Comparison of ENCODE assay signal across 8 mouse cellular contexts in the genomic region with DNA sequence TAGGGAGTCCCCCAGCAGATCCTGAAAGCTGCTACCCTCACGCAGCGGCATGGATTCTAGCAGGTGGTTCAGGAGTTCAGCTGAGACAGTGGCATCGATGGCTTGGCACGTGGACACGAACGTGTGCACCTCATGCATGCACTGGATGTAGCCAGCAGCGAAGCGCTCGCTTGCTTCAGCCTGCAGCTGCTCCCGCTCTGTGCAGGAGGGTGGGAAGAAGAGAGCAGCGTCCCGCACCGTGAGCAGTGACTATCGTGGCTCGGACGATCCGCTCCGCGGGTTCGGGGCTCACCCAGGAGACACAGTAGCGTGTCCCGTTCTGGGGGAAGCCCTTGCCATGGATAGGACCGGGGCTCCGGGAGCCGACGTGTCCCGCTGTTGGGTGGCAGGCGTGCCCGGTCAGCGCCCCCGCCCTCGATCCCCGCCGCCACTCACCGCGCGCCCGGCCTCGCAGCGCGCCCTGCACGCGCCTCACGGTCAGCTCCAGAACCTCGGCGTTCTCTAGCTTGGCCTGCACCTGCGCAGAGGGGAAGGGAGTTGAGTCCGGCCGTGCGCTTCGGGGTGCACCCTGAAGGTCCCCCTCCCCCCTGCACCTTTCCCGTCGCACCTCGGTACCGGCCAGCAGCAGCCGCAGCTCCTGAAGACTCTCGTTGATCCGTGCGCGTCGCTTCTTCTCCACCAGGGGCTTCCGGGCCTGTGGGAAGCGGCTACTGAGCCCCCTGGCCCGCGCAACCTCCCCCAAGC. TPM values are rescaled to one million over a fixed set of nuclear protein-coding genes. Genes with fewer than 3 reads are reported as not detected.
DNase-seq lines count a peak whose midpoint lies in the region; ATAC-seq and TF ChIP-seq lines count a peak whose summit lies in the region.

No protein-coding gene starts in this region.

- peaks cover 20% of the 10 kb centered on the region for H3K4me1 ChIP-seq in thymus, adult 2 months (replicated peaks; ENCODE audit: control insufficient read depth, insufficient read depth, low read length)
- H3K4me1 ChIP-seq in forebrain, embryonic 13.5 days: peaks cover 50% of the 10 kb centered on the region
- no peaks in the 10 kb centered on the region for H3K4me1 ChIP-seq in kidney, adult 2 months (ENCODE audit: control insufficient read depth, insufficient read depth, low read length)
- peaks cover 26% of the 10 kb centered on the region for H3K4me1 ChIP-seq in stomach, embryonic 16.5 days (ENCODE audit: control insufficient read depth, insufficient read depth, low read length)

- no peaks in the 10 kb centered on the region for H3K36me3 ChIP-seq in thymus, adult 2 months (ENCODE audit: control insufficient read depth, insufficient read depth, low read length)
- H3K36me3 ChIP-seq in forebrain, embryonic 13.5 days (ENCODE audit: poor library complexity, severe bottlenecking): peaks cover 19% of the 10 kb centered on the region
- H3K36me3 ChIP-seq in kidney, adult 2 months (ENCODE audit: control insufficient read depth, insufficient read depth, low read length): no peaks in the 10 kb centered on the region
- H3K36me3 ChIP-seq in stomach, embryonic 16.5 days (ENCODE audit: control insufficient read depth, insufficient read depth, low read length): no peaks in the 10 kb centered on the region

- H3K27me3 ChIP-seq in thymus, adult 2 months (ENCODE audit: control insufficient read depth, insufficient read depth, low read length): no peaks in the 10 kb centered on the region
- H3K27me3 ChIP-seq in forebrain, embryonic 13.5 days: no peaks in the 10 kb centered on the region
- H3K27me3 ChIP-seq in kidney, adult 2 months (replicated peaks; ENCODE audit: control insufficient read depth, insufficient read depth, low read length): no peaks in the 10 kb centered on the region
- H3K27me3 ChIP-seq in stomach, embryonic 16.5 days (ENCODE audit: control insufficient read depth, insufficient read depth, low read length): no peaks in the 10 kb centered on the region; the same call in 1 of the 2 replicates

- no peak for TF ChIP-seq CTCF in thymus, adult 2 months (IDR thresholded peaks at IDR 0.05; ENCODE audit: borderline replicate concordance, control insufficient read depth, extremely low read depth, insufficient read depth, low read length, poor library complexity)
- TF ChIP-seq CTCF in kidney, adult 2 months (conservative IDR thresholded peaks at IDR 0.05; ENCODE audit: insufficient read depth, insufficient read length, low read depth, low read length): no peak

- TF ChIP-seq POLR2A in thymus, adult 2 months (IDR thresholded peaks at IDR 0.05; ENCODE audit: control insufficient read depth, extremely low read depth, insufficient read depth, low read length, poor library complexity): no peak
- TF ChIP-seq POLR2A in kidney, adult 2 months (IDR thresholded peaks at IDR 0.05; ENCODE audit: low read depth, low read length): no peak

- peak overlapping the region; percentile 10; the same call in 1 of the 2 replicates for H3K27ac ChIP-seq in thymus, adult 2 months (ENCODE audit: control insufficient read depth, insufficient read depth, low read length)
- peak overlapping the region; percentile 99 for H3K27ac ChIP-seq in forebrain, embryonic 13.5 days
- H3K27ac ChIP-seq in kidney, adult 2 months (ENCODE audit: insufficient read depth, low read depth, low read length): no peak overlapping the region
- peak overlapping the region; percentile 85 for H3K27ac ChIP-seq in stomach, embryonic 16.5 days (ENCODE audit: low read length)

- 6% methylated on average over 65 of the region's 65 CpGs for WGBS in thymus, adult 2 months
- WGBS in forebrain, embryonic 13.5 days: 2% methylated on average over 59 of the region's 65 CpGs
- WGBS in kidney, adult 2 months: 5% methylated on average over 65 of the region's 65 CpGs
- WGBS in stomach, embryonic 16.5 days: 4% methylated on average over 60 of the region's 65 CpGs

- peak overlapping the region; percentile 92 for H3K4me2 ChIP-seq in forebrain, embryonic 13.5 days
- H3K4me2 ChIP-seq in stomach, embryonic 16.5 days (ENCODE audit: low read depth, low read length): peak overlapping the region; percentile 98

- peak; percentile 48 for DNase-seq in cerebellum, adult 11 months
- DNase-seq in cerebellum, postnatal 36 days: no peak
- DNase-seq in thymus, adult 2 months: no peak
- DNase-seq in thymus, postnatal 14 days: no peak
- peak; percentile 48 for DNase-seq in kidney, adult 2 months
- peak; percentile 49 for DNase-seq in lung, postnatal 10 days

- peak overlapping the region; percentile 67 for H3K4me3 ChIP-seq in thymus, adult 2 months (ENCODE audit: control insufficient read depth, insufficient read depth, low read length)
- H3K4me3 ChIP-seq in forebrain, embryonic 13.5 days: peak overlapping the region; percentile 84
- peak overlapping the region; percentile 77 for H3K4me3 ChIP-seq in kidney, adult 2 months (ENCODE audit: insufficient read depth, low read depth, low read length)
- peak overlapping the region; percentile 93 for H3K4me3 ChIP-seq in stomach, embryonic 16.5 days (replicated peaks; ENCODE audit: low read length)

- ATAC-seq in forebrain, embryonic 13.5 days: peak; percentile 12; the same call in 1 of the 2 replicates
- peak; percentile 30 for ATAC-seq in stomach, embryonic 16.5 days (ENCODE audit: insufficient read depth, low FRiP score)

- H3K9me3 ChIP-seq in forebrain, embryonic 13.5 days (replicated peaks): no peaks in the 10 kb centered on the region
- no peaks in the 10 kb centered on the region for H3K9me3 ChIP-seq in stomach, embryonic 16.5 days (replicated peaks; ENCODE audit: control insufficient read depth, low read length)

- H3K9ac ChIP-seq in forebrain, embryonic 13.5 days: peak overlapping the region; percentile 95
- peak overlapping the region; percentile 95 for H3K9ac ChIP-seq in stomach, embryonic 16.5 days (ENCODE audit: low read length)

RNA-seq across cellular contexts. Expression of a gene that starts 1.4 kb away (rescaled TPM):
- polyA plus RNA-seq in thymus, adult 2 months (2012; rRNA removed): 200 and 203 TPM in 2 replicates
- 314 and 322 TPM in 2 replicates for polyA plus RNA-seq in forebrain, embryonic 13.5 days (2015; fragmentation: Nextera tagmentation; extraction: Ambion mirVana)
- 64.1 and 66.7 TPM in 2 replicates for polyA plus RNA-seq in kidney, adult 2 months (2012; rRNA removed)
- 58.6 and 67.2 TPM in 2 replicates for polyA plus RNA-seq in stomach, embryonic 16.5 days (2015; fragmentation: Nextera tagmentation; extraction: Ambion mirVana)

RNA-seq across cellular contexts. Expression of a gene that starts 13.8 kb away (rescaled TPM):
- polyA plus RNA-seq in thymus, adult 2 months (2012; rRNA removed): 90.3 and 104 TPM in 2 replicates
- 162 and 181 TPM in 2 replicates for polyA plus RNA-seq in forebrain, embryonic 13.5 days (2015; fragmentation: Nextera tagmentation; extraction: Ambion mirVana)
- polyA plus RNA-seq in kidney, adult 2 months (2012; rRNA removed): 42.6 and 47.9 TPM in 2 replicates
- 113 and 115 TPM in 2 replicates for polyA plus RNA-seq in stomach, embryonic 16.5 days (2015; fragmentation: Nextera tagmentation; extraction: Ambion mirVana)

RNA-seq across cellular contexts. Expression of a gene that starts 46.2 kb away (rescaled TPM):
- 1.4 and 2.5 TPM in 2 replicates for polyA plus RNA-seq in thymus, adult 2 months (2012; rRNA removed)
- polyA plus RNA-seq in forebrain, embryonic 13.5 days (2015; fragmentation: Nextera tagmentation; extraction: Ambion mirVana): 0.54 and 0.67 TPM in 2 replicates
- polyA plus RNA-seq in kidney, adult 2 months (2012; rRNA removed): 0.14 and 0.19 TPM in 2 replicates
- 2.1 and 3.6 TPM in 2 replicates for polyA plus RNA-seq in stomach, embryonic 16.5 days (2015; fragmentation: Nextera tagmentation; extraction: Ambion mirVana)

RNA-seq across cellular contexts. Expression of a gene that starts 46.7 kb away (rescaled TPM):
- 3.3 and 3.4 TPM in 2 replicates for polyA plus RNA-seq in thymus, adult 2 months (2012; rRNA removed)
- 2.6 and 3.8 TPM in 2 replicates for polyA plus RNA-seq in forebrain, embryonic 13.5 days (2015; fragmentation: Nextera tagmentation; extraction: Ambion mirVana)
- polyA plus RNA-seq in kidney, adult 2 months (2012; rRNA removed): 5.6 and 6.8 TPM in 2 replicates
- polyA plus RNA-seq in stomach, embryonic 16.5 days (2015; fragmentation: Nextera tagmentation; extraction: Ambion mirVana): 7.7 and 8.9 TPM in 2 replicates

Comparison
In these comparisons a context has a peak if more than half of its experiments do, and no peak if none do; other contexts are left out.
1. DNase-seq: peak in cerebellum, adult 11 months (single experiment), kidney, adult 2 months (single experiment) and lung, postnatal 10 days (single experiment); none in cerebellum, postnatal 36 days (0 of 2), thymus, adult 2 months (single experiment) and thymus, postnatal 14 days (single experiment).
2. Peak in every context shown above with its lines, with median percentiles within 50 percentile points of each other: H3K4me3 ChIP-seq.